8 mouse cellular contexts compared by ENCODE assay signal in genomic region chr17:90629851-90630250, GRCm38 (mm10).
DNase-seq lines count a peak whose midpoint lies in the region.

No protein-coding gene starts in this region.

- DNase-seq in gastrocnemius, postnatal 10 days, result peak; percentile 5
- DNase-seq in gastrocnemius, postnatal 36 days, result no peak
- DNase-seq in R1 (ENCODE audit: low read depth, low spot score), result peak; percentile 53
- peak; percentile 5 to 14 for DNase-seq in heart, postnatal 14 days
- peak; percentile 42 for DNase-seq in layer of hippocampus, postnatal 36 days
- no peak for DNase-seq in spleen, postnatal 4 days (ENCODE audit: low spot score in 2 of 2)
- no peak for DNase-seq in spleen, adult 18-20 months
- no peak for DNase-seq in neural tube, embryonic 10.5 days (ENCODE audit: extremely low spot score, low spot score)

- intact Hi-C loops in gastrocnemius, postnatal 36 days (cut with DNase I), result no loop called here
- intact Hi-C loops in heart, postnatal 14 days (cut with DNase I), result no loop called here

Comparison
In these comparisons a context has a peak if more than half of its experiments do, and no peak if none do; other contexts are left out.
1. DNase-seq: peak in gastrocnemius, postnatal 10 days (single experiment), R1 (single experiment), heart, postnatal 14 days (2 of 2) and layer of hippocampus, postnatal 36 days (2 of 2); none in gastrocnemius, postnatal 36 days (0 of 2), spleen, postnatal 4 days (0 of 2), spleen, adult 18-20 months (0 of 2) and neural tube, embryonic 10.5 days (single experiment).